Mouse (Mus musculus): ENCODE measurements at regions not wholly inside any gene's neighbourhood (a gene's known extent, or its start where the extent isn't known, plus 50 kb on each side); places are given as distances from the start of the nearest gene placed in this dataset.

GRCm38 (mm10) chr10:123997260-123997659 is 733.5 kb downstream of the Fam19a2 start:
- 79% methylated on average over 5 of the region's 5 CpGs for WGBS
- no peak overlapping the region for H3K4me2 ChIP-seq
- no peak overlapping the region for H3K27ac ChIP-seq (replicated peaks)
- no peaks in the 10 kb centered on the region for H3K4me1 ChIP-seq (replicated peaks)
- H3K36me3 ChIP-seq: no peaks in the 10 kb centered on the region
- no peaks in the 10 kb centered on the region for H3K9me3 ChIP-seq
- H3K4me3 ChIP-seq: no peak overlapping the region
- no peak overlapping the region for H3K9ac ChIP-seq
- no peaks in the 10 kb centered on the region for H3K27me3 ChIP-seq
- ATAC-seq (ENCODE audit: low read depth): no peak

- no peak overlapping the region for H3K4me3 ChIP-seq
- no peak overlapping the region for H3K27ac ChIP-seq (replicated peaks)
- no peak for ATAC-seq (ENCODE audit: low read depth)
- no peak overlapping the region for H3K9ac ChIP-seq
- no peaks in the 10 kb centered on the region for H3K36me3 ChIP-seq
- no peaks in the 10 kb centered on the region for H3K27me3 ChIP-seq
- H3K4me2 ChIP-seq: no peak overlapping the region
- H3K9me3 ChIP-seq: no peaks in the 10 kb centered on the region
- WGBS: 92% methylated on average over 1 of the region's 1 CpGs
- H3K4me1 ChIP-seq (replicated peaks): no peaks in the 10 kb centered on the region
Measured at GRCm38 (mm10) chr10:123998959-123999358, 735.2 kb downstream of the Fam19a2 start.

GRCm38 (mm10) chr10:124045031-124045430 is 781.2 kb downstream of the Fam19a2 start:
- WGBS: 63% methylated on average over 4 of the region's 4 CpGs

GRCm38 (mm10) chr10:124045791-124046190 is 782.0 kb downstream of the Fam19a2 start:
- Histone ChIP-seq H3K27ac (replicated peaks) (no peak overlapping the region), H3K27me3 (no peaks in the 10 kb centered on the region), H3K36me3 (no peaks in the 10 kb centered on the region), H3K9me3 (no peaks in the 10 kb centered on the region), H3K4me1 (replicated peaks) (no peaks in the 10 kb centered on the region), H3K9ac (no peak overlapping the region), H3K4me2 (no peak overlapping the region), H3K4me3 (no peak overlapping the region)
- 83% methylated on average over 2 of the region's 2 CpGs for WGBS
- ATAC-seq (ENCODE audit: low read depth): no peak

More at GRCm38 (mm10) chr10:124045031-124045430, 781.2 kb downstream of the Fam19a2 start:
- Histone ChIP-seq H3K9ac (no peak overlapping the region), H3K27me3 (no peaks in the 10 kb centered on the region), H3K4me2 (no peak overlapping the region), H3K4me1 (replicated peaks) (no peaks in the 10 kb centered on the region), H3K36me3 (no peaks in the 10 kb centered on the region), H3K9me3 (no peaks in the 10 kb centered on the region), H3K4me3 (no peak overlapping the region), H3K27ac (replicated peaks) (no peak overlapping the region)
- no peak for ATAC-seq (ENCODE audit: low read depth)

- H3K9me3 ChIP-seq: no peaks in the 10 kb centered on the region
- H3K27me3 ChIP-seq: no peaks in the 10 kb centered on the region
- H3K36me3 ChIP-seq: no peaks in the 10 kb centered on the region
- H3K27ac ChIP-seq (replicated peaks): no peak overlapping the region
- no peak overlapping the region for H3K9ac ChIP-seq
- no peak overlapping the region for H3K4me3 ChIP-seq
- no peak overlapping the region for H3K4me2 ChIP-seq
- 72% methylated on average over 3 of the region's 3 CpGs for WGBS
- no peaks in the 10 kb centered on the region for H3K4me1 ChIP-seq (replicated peaks)
- ATAC-seq (ENCODE audit: low read depth): no peak
Measured at GRCm38 (mm10) chr10:124082756-124083155, 819.0 kb downstream of the Fam19a2 start.

GRCm38 (mm10) chr10:124090547-124090946 is 826.8 kb downstream of the Fam19a2 start:
- no peak overlapping the region for H3K9ac ChIP-seq
- H3K9me3 ChIP-seq: no peaks in the 10 kb centered on the region
- no peaks in the 10 kb centered on the region for H3K27me3 ChIP-seq
- no peaks in the 10 kb centered on the region for H3K36me3 ChIP-seq
- H3K4me3 ChIP-seq: no peak overlapping the region
- no peaks in the 10 kb centered on the region for H3K4me1 ChIP-seq (replicated peaks)
- WGBS: 76% methylated on average over 10 of the region's 10 CpGs
- no peak overlapping the region for H3K4me2 ChIP-seq
- H3K27ac ChIP-seq (replicated peaks): no peak overlapping the region
- ATAC-seq (ENCODE audit: low read depth): no peak

GRCm38 (mm10) chr10:124091364-124091763 is 827.6 kb downstream of the Fam19a2 start:
- Histone ChIP-seq H3K4me1 (replicated peaks) (no peaks in the 10 kb centered on the region), H3K4me3 (no peak overlapping the region), H3K27ac (replicated peaks) (no peak overlapping the region), H3K36me3 (no peaks in the 10 kb centered on the region), H3K27me3 (no peaks in the 10 kb centered on the region), H3K9ac (no peak overlapping the region), H3K4me2 (no peak overlapping the region), H3K9me3 (no peaks in the 10 kb centered on the region)
- no peak for ATAC-seq (ENCODE audit: low read depth)
- WGBS: 72% methylated on average over 7 of the region's 7 CpGs

GRCm38 (mm10) chr10:124119585-124119984 is 855.8 kb downstream of the Fam19a2 start:
- Histone ChIP-seq H3K36me3 (no peaks in the 10 kb centered on the region), H3K9ac (no peak overlapping the region), H3K27me3 (no peaks in the 10 kb centered on the region), H3K4me2 (no peak overlapping the region), H3K27ac (replicated peaks) (no peak overlapping the region), H3K9me3 (no peaks in the 10 kb centered on the region), H3K4me1 (replicated peaks) (no peaks in the 10 kb centered on the region), H3K4me3 (no peak overlapping the region)
- no peak for ATAC-seq (ENCODE audit: low read depth)

GRCm38 (mm10) chr10:124138456-124138855 is 874.7 kb downstream of the Fam19a2 start:
- no peak overlapping the region for H3K27ac ChIP-seq (replicated peaks)
- WGBS: 71% methylated on average over 2 of the region's 2 CpGs
- no peaks in the 10 kb centered on the region for H3K4me1 ChIP-seq (replicated peaks)
- no peak overlapping the region for H3K4me2 ChIP-seq
- H3K27me3 ChIP-seq: no peaks in the 10 kb centered on the region
- no peak overlapping the region for H3K9ac ChIP-seq
- H3K36me3 ChIP-seq: no peaks in the 10 kb centered on the region
- no peaks in the 10 kb centered on the region for H3K9me3 ChIP-seq
- no peak overlapping the region for H3K4me3 ChIP-seq
- no peak for ATAC-seq (ENCODE audit: low read depth)

- Histone ChIP-seq H3K9me3 (no peaks in the 10 kb centered on the region), H3K27ac (replicated peaks) (no peak overlapping the region), H3K27me3 (no peaks in the 10 kb centered on the region), H3K36me3 (no peaks in the 10 kb centered on the region), H3K4me2 (no peak overlapping the region), H3K4me3 (no peak overlapping the region), H3K4me1 (replicated peaks) (no peaks in the 10 kb centered on the region), H3K9ac (no peak overlapping the region)
- ATAC-seq (ENCODE audit: low read depth): no peak
- WGBS: 86% methylated on average over 1 of the region's 1 CpGs
Measured at GRCm38 (mm10) chr10:124142336-124142735, 878.5 kb downstream of the Fam19a2 start.

- Histone ChIP-seq H3K4me1 (replicated peaks) (no peaks in the 10 kb centered on the region), H3K4me2 (no peak overlapping the region), H3K27ac (replicated peaks) (no peak overlapping the region), H3K9ac (no peak overlapping the region), H3K9me3 (no peaks in the 10 kb centered on the region), H3K27me3 (no peaks in the 10 kb centered on the region), H3K4me3 (no peak overlapping the region), H3K36me3 (no peaks in the 10 kb centered on the region)
- 78% methylated on average over 9 of the region's 9 CpGs for WGBS
- ATAC-seq (ENCODE audit: low read depth): no peak
Measured at GRCm38 (mm10) chr10:124146751-124147469, 883.1 kb downstream of the Fam19a2 start.

- H3K4me1 ChIP-seq (replicated peaks): no peaks in the 10 kb centered on the region
- 65% methylated on average over 7 of the region's 7 CpGs for WGBS
- H3K9me3 ChIP-seq: no peaks in the 10 kb centered on the region
- no peak overlapping the region for H3K9ac ChIP-seq
- H3K27me3 ChIP-seq: no peaks in the 10 kb centered on the region
- no peak for ATAC-seq (ENCODE audit: low read depth)
- H3K27ac ChIP-seq (replicated peaks): no peak overlapping the region
- no peaks in the 10 kb centered on the region for H3K36me3 ChIP-seq
- H3K4me2 ChIP-seq: no peak overlapping the region
- no peak overlapping the region for H3K4me3 ChIP-seq
Measured at GRCm38 (mm10) chr10:124163441-124163840, 899.6 kb downstream of the Fam19a2 start.

GRCm38 (mm10) chr10:124175598-124175997 is 911.8 kb downstream of the Fam19a2 start:
- Histone ChIP-seq H3K36me3 (no peaks in the 10 kb centered on the region), H3K27me3 (no peaks in the 10 kb centered on the region), H3K4me3 (no peak overlapping the region), H3K4me1 (replicated peaks) (no peaks in the 10 kb centered on the region), H3K27ac (replicated peaks) (no peak overlapping the region), H3K9ac (no peak overlapping the region), H3K4me2 (no peak overlapping the region), H3K9me3 (no peaks in the 10 kb centered on the region)
- 77% methylated on average over 2 of the region's 2 CpGs for WGBS
- ATAC-seq (ENCODE audit: low read depth): no peak

Measured in neural tube, embryonic 13.5 days (tissue).